Comparison of ENCODE assay signal across 13 mouse cellular contexts in genomic region chr6:83312021-83312420, GRCm38 (mm10). TPM values are rescaled to one million over a fixed set of nuclear protein-coding genes. Genes with fewer than 3 reads are reported as not detected.
DNase-seq lines count a peak whose midpoint lies in the region; ATAC-seq and TF ChIP-seq lines count a peak whose summit lies in the region.
"Had no signal": no experiment of that assay in that cellular context is flagged by ENCODE, and none has a peak within 500 bp of the region (broad histone marks: within the 10 kb centered on the region; RNA-seq: fewer than 3 reads in every experiment).

No protein-coding gene starts in this region.

- TF ChIP-seq CTCF in liver, adult 2 months (IDR thresholded peaks at IDR 0.05; ENCODE audit: low read depth, low read length) = no peak
- no peak for TF ChIP-seq CTCF in layer of hippocampus, adult 2 months (conservative IDR thresholded peaks at IDR 0.05)

- H3K4me2 ChIP-seq in intestine, embryonic 14.5 days (ENCODE audit: low read length) = no peak overlapping the region
- no peak overlapping the region for H3K4me2 ChIP-seq in liver, embryonic 16.5 days (ENCODE audit: low read depth, low read length)
- H3K4me2 ChIP-seq: embryonic facial prominence, embryonic 15.5 days; heart, embryonic 13.5 days; lung, embryonic 15.5 days had no signal

- H3K79me2 ChIP-seq in liver, adult 2 months (ENCODE audit: control insufficient read depth, insufficient read depth, low read length) = no peaks in the 10 kb centered on the region

- DNase-seq in liver, adult 2 months (ENCODE audit: extremely low read depth, low read depth, low spot score) = peak; percentile 26
- DNase-seq in liver = no peak
- no peak for DNase-seq in intestine, embryonic 14.5 days (ENCODE audit: low spot score)
- DNase-seq in limb, embryonic 10.5 days (ENCODE audit: low spot score) = no peak
- no peak for DNase-seq in ovary, postnatal 14 days (ENCODE audit: low spot score)
- DNase-seq in layer of hippocampus, adult 2 months (ENCODE audit: low spot score in 2 of 2) = no peak
- DNase-seq: cerebellum, adult 8-10 months; left cerebral cortex, postnatal 4 days had no signal

- peaks cover 7% of the 10 kb centered on the region for H3K4me1 ChIP-seq in liver, adult 2 months (ENCODE audit: control insufficient read depth, insufficient read depth, low read length)
- H3K4me1 ChIP-seq in intestine, embryonic 14.5 days (replicated peaks; ENCODE audit: control insufficient read depth, insufficient read depth, low read length) = peaks cover 15% of the 10 kb centered on the region; the same call in 1 of the 2 replicates
- peaks cover 44% of the 10 kb centered on the region for H3K4me1 ChIP-seq in liver, embryonic 16.5 days (ENCODE audit: control insufficient read depth, low read depth, low read length)
- peaks cover 18% of the 10 kb centered on the region for H3K4me1 ChIP-seq in limb, embryonic 10.5 days

- no peaks in the 10 kb centered on the region for H3K36me3 ChIP-seq in liver, adult 2 months (ENCODE audit: control insufficient read depth, insufficient read depth, low read length)
- peaks cover 44% of the 10 kb centered on the region for H3K36me3 ChIP-seq in intestine, embryonic 14.5 days (ENCODE audit: control insufficient read depth, insufficient read depth, low read length)
- peaks cover 51% of the 10 kb centered on the region for H3K36me3 ChIP-seq in liver, embryonic 16.5 days (ENCODE audit: control insufficient read depth, insufficient read depth)
- peaks cover 72% of the 10 kb centered on the region for H3K36me3 ChIP-seq in limb, embryonic 10.5 days

- peak; percentile 86 for ATAC-seq in intestine, embryonic 14.5 days (replicated peaks; ENCODE audit: low FRiP score, low TSS enrichment, low read depth)
- ATAC-seq in liver, embryonic 16.5 days (ENCODE audit: low read depth) = no peak
- ATAC-seq: midbrain, embryonic 16.5 days had no signal

- TF ChIP-seq POLR2A in liver, adult 2 months (IDR thresholded peaks at IDR 0.05; ENCODE audit: extremely low read depth, insufficient read depth, low read length) = no peak

- no peak overlapping the region for H3K9ac ChIP-seq in liver, adult 2 months (ENCODE audit: low read depth, low read length)
- no peak overlapping the region for H3K9ac ChIP-seq in intestine, embryonic 14.5 days (ENCODE audit: low read length)
- H3K9ac ChIP-seq in liver, embryonic 16.5 days (ENCODE audit: low read depth, low read length) = 0 out of 2 replicates have a peak overlapping the region, but pooled peaks have one; percentile 21
- H3K9ac ChIP-seq: embryonic facial prominence, embryonic 15.5 days; heart, embryonic 13.5 days; lung, embryonic 15.5 days had no signal

- 56% methylated on average over 7 of the region's 7 CpGs for WGBS in liver, adult 2 months
- WGBS in intestine, embryonic 14.5 days = 81% methylated on average over 7 of the region's 7 CpGs
- 79% methylated on average over 7 of the region's 7 CpGs for whole genome bisulfite sequencing in liver, embryonic 16.5 days (ENCODE audit: insufficient replicate concordance)
- WGBS in limb, embryonic 10.5 days = 94% methylated on average over 7 of the region's 7 CpGs

- H3K4me3 ChIP-seq in liver, adult 2 months (ENCODE audit: insufficient read depth, low read depth, low read length) = no peak overlapping the region
- H3K4me3 ChIP-seq in intestine, embryonic 14.5 days (ENCODE audit: low read depth, low read length) = no peak overlapping the region
- H3K4me3 ChIP-seq in liver, embryonic 16.5 days (ENCODE audit: low read depth, low read length) = no peak overlapping the region
- H3K4me3 ChIP-seq in limb, embryonic 10.5 days = no peak overlapping the region
- no peak overlapping the region for H3K4me3 ChIP-seq in layer of hippocampus, adult 2 months
- H3K4me3 ChIP-seq: embryonic facial prominence, embryonic 15.5 days; heart, embryonic 13.5 days; lung, embryonic 15.5 days had no signal

- H3K27ac ChIP-seq in liver, adult 2 months (replicated peaks; ENCODE audit: insufficient read depth, low read depth, low read length) = no peak overlapping the region
- H3K27ac ChIP-seq in intestine, embryonic 14.5 days (ENCODE audit: low read depth) = peak overlapping the region; percentile 24; the same call in 1 of the 2 replicates
- 0 out of 2 replicates have a peak overlapping the region, but pooled peaks have one; percentile 8 for H3K27ac ChIP-seq in liver, embryonic 16.5 days (ENCODE audit: low read length)
- H3K27ac ChIP-seq in limb, embryonic 10.5 days = no peak overlapping the region
- H3K27ac ChIP-seq in layer of hippocampus, adult 2 months = no peak overlapping the region
- H3K27ac ChIP-seq: embryonic facial prominence, embryonic 15.5 days; heart, embryonic 13.5 days; lung, embryonic 15.5 days had no signal

- H3K27me3 ChIP-seq in liver, adult 2 months (ENCODE audit: control insufficient read depth, insufficient read depth, low read length) = no peaks in the 10 kb centered on the region
- H3K27me3 ChIP-seq in intestine, embryonic 14.5 days (replicated peaks; ENCODE audit: control insufficient read depth, insufficient read depth, low read length) = no peaks in the 10 kb centered on the region
- H3K27me3 ChIP-seq in liver, embryonic 16.5 days (ENCODE audit: control insufficient read depth, insufficient read depth, low read depth, low read length) = no peaks in the 10 kb centered on the region
- no peaks in the 10 kb centered on the region for H3K27me3 ChIP-seq in limb, embryonic 10.5 days (ENCODE audit: low read depth, poor library complexity, severe bottlenecking)
- H3K27me3 ChIP-seq: embryonic facial prominence, embryonic 15.5 days; heart, embryonic 13.5 days; lung, embryonic 15.5 days had no signal

- H3K9me3 ChIP-seq in intestine, embryonic 14.5 days (ENCODE audit: control insufficient read depth, low read length) = no peaks in the 10 kb centered on the region
- H3K9me3 ChIP-seq in liver, embryonic 16.5 days (replicated peaks; ENCODE audit: control insufficient read depth, low read length) = no peaks in the 10 kb centered on the region
- no peaks in the 10 kb centered on the region for H3K9me3 ChIP-seq in limb, embryonic 10.5 days (replicated peaks)
- H3K9me3 ChIP-seq: embryonic facial prominence, embryonic 15.5 days; heart, embryonic 13.5 days; lung, embryonic 15.5 days had no signal

RNA-seq across cellular contexts. Expression of gene Mthfd2, which starts 13.7 kb away (rescaled TPM):
- 0.83 and 1.6 TPM in 2 replicates for total RNA-seq in liver, adult 2 months (2014; rRNA removed)
- 0.98 and 1.1 TPM in 2 replicates for polyA plus RNA-seq in liver, adult 2 months (2012; rRNA removed)
- polyA plus RNA-seq in intestine, embryonic 14.5 days (2014; fragmentation: Nextera tagmentation; extraction: Ambion mirVana) = 36.0 and 37.4 TPM in 2 replicates
- 59.6 and 64.3 TPM in 2 replicates for polyA plus RNA-seq in liver, embryonic 16.5 days (2015; fragmentation: Nextera tagmentation; extraction: Ambion mirVana)
- polyA plus RNA-seq in limb, embryonic 10.5 days (2016; fragmentation: Nextera tagmentation; extraction: Ambion mirVana) = 64.9 and 94.0 TPM in 2 replicates
- total RNA-seq in layer of hippocampus, adult 2 months (2021) = 1 to 10 TPM; 5.8 to 7.1 TPM

RNA-seq across cellular contexts. Expression of gene Mob1a, which starts 13.8 kb away (rescaled TPM):
- total RNA-seq in liver, adult 2 months (2014; rRNA removed) = 35.2 and 40.4 TPM in 2 replicates
- polyA plus RNA-seq in liver, adult 2 months (2012; rRNA removed) = 11.6 and 11.9 TPM in 2 replicates
- polyA plus RNA-seq in intestine, embryonic 14.5 days (2014; fragmentation: Nextera tagmentation; extraction: Ambion mirVana) = 74.8 and 76.4 TPM in 2 replicates
- 31.5 and 32.0 TPM in 2 replicates for polyA plus RNA-seq in liver, embryonic 16.5 days (2015; fragmentation: Nextera tagmentation; extraction: Ambion mirVana)
- 54.1 and 63.3 TPM in 2 replicates for polyA plus RNA-seq in limb, embryonic 10.5 days (2016; fragmentation: Nextera tagmentation; extraction: Ambion mirVana)
- total RNA-seq in layer of hippocampus, adult 2 months (2021) = 10 to 100 TPM; 16.2 to 22.2 TPM

RNA-seq across cellular contexts. Expression of gene Bola3, which starts 36.9 kb away (rescaled TPM):
- total RNA-seq in liver, adult 2 months (2014; rRNA removed) = 26.4 and 47.1 TPM in 2 replicates
- 144 and 246 TPM in 2 replicates for polyA plus RNA-seq in liver, adult 2 months (2012; rRNA removed)
- 144 and 155 TPM in 2 replicates for polyA plus RNA-seq in intestine, embryonic 14.5 days (2014; fragmentation: Nextera tagmentation; extraction: Ambion mirVana)
- polyA plus RNA-seq in liver, embryonic 16.5 days (2015; fragmentation: Nextera tagmentation; extraction: Ambion mirVana) = 196 and 234 TPM in 2 replicates
- 162 and 171 TPM in 2 replicates for polyA plus RNA-seq in limb, embryonic 10.5 days (2016; fragmentation: Nextera tagmentation; extraction: Ambion mirVana)
- total RNA-seq in layer of hippocampus, adult 2 months (2021) = 10 to 100 TPM; 46.0 to 49.4 TPM

Comparison
In these comparisons a context has a peak if more than half of its experiments do, and no peak if none do; other contexts are left out.
1. H3K27ac ChIP-seq: peak in intestine, embryonic 14.5 days (single experiment) and liver, embryonic 16.5 days (single experiment); none in liver, adult 2 months (single experiment), limb, embryonic 10.5 days (single experiment) and layer of hippocampus, adult 2 months (single experiment).
2. RNA of gene Mthfd2, which starts 13.7 kb away (polyA plus RNA-seq): 64.9 to 94.0 TPM in limb, embryonic 10.5 days, 59.6 to 64.3 TPM in liver, embryonic 16.5 days and 36.0 to 37.4 TPM in intestine, embryonic 14.5 days; 0.98 to 1.1 TPM in liver, adult 2 months; every median in the first group is over 10 times any median in the second.